Mouse (Mus musculus) stomach, postnatal 0 days (tissue): ENCODE results near the gene Garnl3.

Source experiments
- CTCF ChIP-seq: IDR thresholded peaks from 2 replicates; pipeline ENCODE4 v1.5.1; 2016; ENCODE audit warnings: antibody characterized with exemption, low read depth, mild to moderate bottlenecking, moderate library complexity
- EP300 ChIP-seq: optimal IDR thresholded peaks from 2 replicates; pipeline ENCODE3; 2016; ENCODE audit warnings: antibody characterized with exemption

GRCm38 (mm10) chr2:32969326-32969725 lies 162.1 kb downstream of the Garnl3 start:
- TF ChIP-seq CTCF: no peak
- no peak for TF ChIP-seq EP300
